Mouse (Mus musculus) liver, embryonic 12.5 days (tissue): ENCODE measurements around the gene Adnp. TPM values are rescaled to one million over a fixed set of nuclear protein-coding genes. Genes with fewer than 3 reads are reported as not detected.
A peak's percentile ranks its signal among the peaks of the same experiment; 100 is the strongest.

Experiments
- ATAC-seq: fragments of 200-750 bp; cut with Nextera tagmentation; 2 replicates; pipeline ENCODE4 v1.8.0; 2017; ENCODE audit warnings: moderate number of reproducible peaks, mild to moderate bottlenecking, moderate library complexity
- H3K27ac ChIP-seq: fragments of 300-500 bp; sonication (generic); 2 replicates; pipeline ENCODE4 v1.5.1; 2016; ENCODE audit warnings: mild to moderate bottlenecking
- H3K27me3 ChIP-seq: fragments of 300-500 bp; sonication (generic); replicated peaks from 2 replicates; pipeline ENCODE4 v1.6.1; 2016; ENCODE audit warnings: mild to moderate bottlenecking, moderate library complexity
- H3K36me3 ChIP-seq: fragments of 300-500 bp; sonication (generic); 2 replicates; pipeline ENCODE4 v1.6.1; 2016; ENCODE audit warnings: mild to moderate bottlenecking, moderate library complexity
- H3K4me1 ChIP-seq: fragments of 300-500 bp; sonication (generic); 2 replicates; pipeline ENCODE4 v1.6.1; 2016
- H3K4me2 ChIP-seq: fragments of 300-500 bp; sonication (generic); 2 replicates; pipeline ENCODE4 v1.6.1; 2016; ENCODE audit warnings: mild to moderate bottlenecking, moderate library complexity
- H3K4me3 ChIP-seq: fragments of 300-500 bp; sonication (generic); 2 replicates; pipeline ENCODE4 v1.5.1; 2016; ENCODE audit warnings: mild to moderate bottlenecking, moderate library complexity
- H3K9ac ChIP-seq: fragments of 300-500 bp; sonication (generic); 2 replicates; pipeline ENCODE4 v1.6.1; 2016; ENCODE audit warnings: mild to moderate bottlenecking, moderate library complexity
- H3K9me3 ChIP-seq: fragments of 300-500 bp; sonication (generic); replicated peaks from 2 replicates; pipeline ENCODE4 v1.6.1; 2016; ENCODE audit warnings: mild to moderate bottlenecking, moderate library complexity
- WGBS: fragments of 180-500 bp; shearing (Covaris S2); methylation state at CpG from one replicate; pipeline ENCODE4 v1.1.7; 2016; ENCODE audit not compliant: insufficient replicate concordance; 5-methylcytosine and 5-hydroxymethylcytosine counted together
- polyA plus RNA-seq: library from polyadenylated mRNA; unstranded; fragments of >200 nt; fragmentation: Nextera tagmentation; extraction: Ambion mirVana; gene quantifications from 2 replicates; pipeline ENCODE4 v1.2.1, GENCODE M21; 2016

The Adnp gene
- polyA plus RNA-seq, 1 experiment from 2014 or later: 7.7 TPM

DNA sequence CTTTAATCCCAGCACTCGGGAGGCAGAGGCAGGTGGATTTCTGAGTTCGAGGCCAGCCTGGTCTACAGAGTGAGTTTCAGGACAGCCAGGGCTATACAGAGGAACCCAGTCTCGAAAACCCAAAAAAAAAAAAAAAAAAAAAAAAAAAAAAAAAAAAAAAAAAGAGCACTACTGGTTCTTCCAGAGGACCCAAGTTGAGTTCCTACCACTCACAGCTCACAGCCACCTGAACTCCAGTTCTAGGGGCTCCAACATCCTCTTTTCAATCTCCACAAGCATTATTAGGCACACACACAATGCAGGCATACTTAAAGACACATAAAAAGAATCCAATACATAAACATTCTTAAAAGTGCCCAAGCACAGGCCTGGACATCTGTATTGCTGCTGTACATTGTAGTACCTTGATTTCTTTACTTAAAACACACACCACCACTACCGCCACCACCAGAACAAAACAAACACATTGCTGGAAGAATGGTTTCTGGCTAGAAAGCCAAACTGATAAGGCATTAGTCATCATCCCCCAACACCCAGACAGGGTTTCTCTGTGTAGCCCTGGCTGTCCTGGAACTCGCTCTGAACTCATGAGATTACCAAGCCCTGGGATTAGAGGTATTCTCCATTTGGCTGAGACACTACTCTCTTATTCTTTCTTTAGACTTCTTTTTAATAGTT is 6.8 kb downstream of the Adnp start:
- 60% methylated on average over 4 of the region's 5 CpGs for WGBS
- peaks cover 86% of the 10 kb centered on the region for H3K36me3 ChIP-seq
- no peaks in the 10 kb centered on the region for H3K27me3 ChIP-seq
- H3K9ac ChIP-seq: no peak overlapping the region
- 0 out of 2 replicates have a peak overlapping the region, but pooled peaks have one; percentile 11 for H3K27ac ChIP-seq
- ATAC-seq: no peak
- no peak overlapping the region for H3K4me3 ChIP-seq
- H3K4me2 ChIP-seq: no peak overlapping the region; the same call in 1 of the 2 replicates
- H3K4me1 ChIP-seq: peaks cover 74% of the 10 kb centered on the region
- H3K9me3 ChIP-seq: no peaks in the 10 kb centered on the region

DNA sequence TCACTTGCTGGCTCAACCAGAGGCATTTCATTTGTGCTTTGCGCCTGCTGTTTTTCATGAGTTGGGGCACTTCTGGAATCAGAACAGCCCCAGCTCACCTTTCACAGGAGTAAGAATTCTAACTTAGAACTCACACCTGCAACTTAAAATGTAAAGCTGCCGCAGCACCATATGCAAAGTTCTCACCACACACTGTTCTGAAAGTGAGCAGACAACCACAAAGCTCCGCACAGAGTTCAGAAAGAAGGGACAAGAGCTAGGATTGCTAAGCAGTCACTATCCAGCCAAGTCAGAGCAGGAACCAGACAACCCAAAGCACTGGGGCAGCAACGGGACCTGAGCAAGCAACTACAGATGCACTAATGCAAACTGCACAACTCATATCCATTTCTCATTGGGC is 7.4 kb downstream of the Adnp start:
- ATAC-seq: no peak
- Histone ChIP-seq H3K9ac (no peak overlapping the region), H3K27me3 (no peaks in the 10 kb centered on the region), H3K27ac (no peak overlapping the region), H3K4me2 (no peak overlapping the region), H3K4me3 (no peak overlapping the region), H3K9me3 (no peaks in the 10 kb centered on the region), H3K4me1 (peaks cover 74% of the 10 kb centered on the region), H3K36me3 (peaks cover 86% of the 10 kb centered on the region)
- 86% methylated on average over 4 of the region's 4 CpGs for WGBS

GRCm38 (mm10) chr2:168198421-168198820 is 8.5 kb downstream of the Adnp start:
- 92% methylated on average over 1 of the region's 1 CpGs for WGBS
- no peak overlapping the region for H3K9ac ChIP-seq
- H3K36me3 ChIP-seq: peaks cover 86% of the 10 kb centered on the region
- no peak for ATAC-seq
- no peaks in the 10 kb centered on the region for H3K27me3 ChIP-seq
- no peak overlapping the region for H3K4me3 ChIP-seq
- no peak overlapping the region for H3K4me2 ChIP-seq
- H3K27ac ChIP-seq: no peak overlapping the region
- no peaks in the 10 kb centered on the region for H3K9me3 ChIP-seq
- peaks cover 77% of the 10 kb centered on the region for H3K4me1 ChIP-seq

DNA sequence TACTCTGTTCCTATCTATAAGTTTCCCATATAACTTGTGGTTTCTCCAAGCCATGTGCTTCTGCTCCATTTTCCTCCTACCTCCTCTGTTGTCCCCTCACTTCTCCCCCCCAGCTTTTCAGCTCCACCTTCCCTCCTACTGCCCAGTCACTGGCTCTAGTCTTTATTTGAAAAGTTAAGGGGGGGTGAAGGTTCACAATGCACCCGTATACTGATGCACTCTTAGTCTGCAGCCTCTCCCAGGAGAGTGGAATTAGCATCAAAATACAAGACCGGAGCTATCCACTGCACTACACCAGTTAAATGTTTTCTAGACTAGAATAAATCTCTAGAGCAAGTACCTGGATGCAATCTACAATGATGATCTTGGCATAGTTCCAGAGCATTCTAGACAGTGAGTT is 11.2 kb downstream of the Adnp start:
- Histone ChIP-seq H3K4me1 (peaks cover 85% of the 10 kb centered on the region), H3K27me3 (no peaks in the 10 kb centered on the region), H3K9ac (peak overlapping the region; percentile 31; the same call in 1 of the 2 replicates), H3K4me3 (no peak overlapping the region), H3K4me2 (no peak overlapping the region), H3K9me3 (no peaks in the 10 kb centered on the region), H3K36me3 (peaks cover 92% of the 10 kb centered on the region), H3K27ac (no peak overlapping the region)
- ATAC-seq: no peak; the same call in 1 of the 2 replicates
- WGBS: 79% methylated on average over 2 of the region's 2 CpGs

- Histone ChIP-seq H3K4me1 (peaks cover 80% of the 10 kb centered on the region), H3K9ac (no peak overlapping the region), H3K27me3 (no peaks in the 10 kb centered on the region), H3K36me3 (peaks cover 94% of the 10 kb centered on the region), H3K4me2 (no peak overlapping the region), H3K9me3 (no peaks in the 10 kb centered on the region), H3K4me3 (no peak overlapping the region), H3K27ac (no peak overlapping the region)
- WGBS: 58% methylated on average over 2 of the region's 2 CpGs
- ATAC-seq: no peak
Measured at GRCm38 (mm10) chr2:168193685-168194084, 13.2 kb downstream of the Adnp start.

DNA sequence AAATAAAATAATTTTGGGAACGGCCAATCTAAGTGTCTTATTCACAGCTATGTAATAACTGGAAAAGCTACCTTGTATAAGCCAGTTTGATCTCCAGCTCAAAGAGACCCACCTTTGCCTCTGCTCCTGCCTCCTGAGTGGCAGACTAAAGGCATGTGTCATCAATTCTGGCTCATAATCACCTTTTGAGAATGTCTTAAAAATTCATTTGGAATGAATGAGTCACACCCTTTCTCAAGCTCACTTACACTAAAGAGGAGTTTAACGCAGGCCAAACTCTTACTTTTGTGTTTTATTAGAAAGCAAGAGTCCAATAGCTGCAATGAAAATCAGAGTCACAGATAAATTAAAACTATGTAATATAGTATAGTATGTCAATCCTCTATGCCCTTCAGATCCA is 15.1 kb downstream of the Adnp start:
- Histone ChIP-seq H3K4me2 (no peak overlapping the region), H3K4me3 (no peak overlapping the region), H3K9ac (no peak overlapping the region), H3K27ac (no peak overlapping the region), H3K27me3 (no peaks in the 10 kb centered on the region), H3K9me3 (no peaks in the 10 kb centered on the region), H3K4me1 (peaks cover 73% of the 10 kb centered on the region), H3K36me3 (peaks cover 95% of the 10 kb centered on the region)
- no peak for ATAC-seq
- 91% methylated on average over 2 of the region's 2 CpGs for WGBS

DNA sequence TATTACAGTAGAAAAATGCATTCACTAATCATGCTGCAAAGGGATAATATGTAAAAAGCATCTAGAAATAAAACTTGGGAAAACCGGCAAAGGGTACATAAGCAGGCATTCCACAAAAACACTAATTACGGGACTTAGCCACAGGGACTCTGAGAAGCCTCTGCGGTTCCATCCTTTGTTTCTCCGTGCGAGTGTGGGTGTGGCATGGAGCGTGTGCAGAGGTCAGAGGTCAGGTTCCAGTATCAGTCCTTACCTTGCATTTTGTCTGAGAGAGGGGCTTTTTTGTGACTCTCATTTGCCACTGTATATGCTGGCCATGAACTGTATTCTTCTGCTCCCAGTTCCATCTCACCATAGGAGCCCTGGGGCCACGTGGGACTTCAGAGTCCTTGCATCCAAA is 31.0 kb downstream of the Adnp start:
- peaks cover 13% of the 10 kb centered on the region for H3K4me1 ChIP-seq
- WGBS: 65% methylated on average over 7 of the region's 7 CpGs

DNA sequence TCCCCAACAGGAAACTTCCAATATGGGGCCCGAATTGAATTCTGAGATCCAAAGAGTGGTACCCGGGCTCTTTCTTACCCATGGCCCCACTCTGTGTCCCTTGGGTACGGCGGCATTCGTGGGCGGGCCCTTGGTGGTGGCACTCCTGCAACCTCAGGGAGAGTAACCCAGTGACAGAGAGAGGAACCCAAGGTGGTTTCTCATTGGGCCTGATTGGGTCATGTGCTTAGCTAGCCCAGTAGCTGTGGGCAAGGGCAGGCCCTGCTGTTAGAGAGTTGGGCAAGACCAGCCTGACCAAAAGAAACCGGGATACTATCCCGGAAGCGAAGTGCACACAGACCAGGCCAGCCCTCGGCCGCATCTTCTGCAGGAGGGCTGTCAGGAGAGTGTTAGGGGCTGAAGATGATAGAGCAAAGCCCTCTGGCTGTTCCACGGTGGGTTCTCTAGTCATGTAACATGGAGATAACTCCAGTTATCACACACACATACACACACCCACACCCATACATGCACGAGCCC is 36.7 kb downstream of the Adnp start:
- H3K4me3 ChIP-seq: peak overlapping the region; percentile 45
- H3K36me3 ChIP-seq: peaks cover 19% of the 10 kb centered on the region; the same call in 1 of the 2 replicates
- H3K9ac ChIP-seq: peak overlapping the region; percentile 67
- no peaks in the 10 kb centered on the region for H3K9me3 ChIP-seq
- peak overlapping the region; percentile 87 for H3K27ac ChIP-seq
- H3K4me2 ChIP-seq: peak overlapping the region; percentile 74
- ATAC-seq: peak; percentile 97
- H3K27me3 ChIP-seq: no peaks in the 10 kb centered on the region
- H3K4me1 ChIP-seq: peaks cover 56% of the 10 kb centered on the region
- WGBS: 4% methylated on average over 13 of the region's 13 CpGs

More for the DNA sequence above, 31.0 kb downstream of the Adnp start:
- Histone ChIP-seq H3K4me3 (no peak overlapping the region), H3K27ac (no peak overlapping the region), H3K36me3 (peaks cover 40% of the 10 kb centered on the region), H3K27me3 (no peaks in the 10 kb centered on the region), H3K9ac (no peak overlapping the region), H3K4me2 (no peak overlapping the region), H3K9me3 (no peaks in the 10 kb centered on the region)
- no peak for ATAC-seq

DNA sequence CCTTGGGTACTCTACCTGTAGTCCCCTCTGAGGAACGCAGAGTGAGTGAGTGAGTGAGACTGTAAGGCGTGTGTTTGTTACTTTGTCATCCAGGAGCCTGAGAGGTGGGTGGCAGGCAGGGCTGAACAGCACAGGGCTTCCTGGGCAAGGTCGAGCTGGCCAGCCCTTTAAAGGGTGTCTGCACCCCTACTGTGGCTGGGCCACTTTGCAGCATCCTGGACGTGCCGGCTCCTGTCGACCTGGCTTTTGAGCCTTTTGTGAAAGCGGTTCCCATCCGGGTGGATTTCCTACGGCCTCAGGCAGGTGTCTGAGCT is 37.2 kb downstream of the Adnp start:
- H3K9ac ChIP-seq: peak overlapping the region; percentile 67
- ATAC-seq: 0 out of 2 replicates have a peak, but pooled peaks have one; percentile 20
- WGBS: 13% methylated on average over 9 of the region's 9 CpGs

DNA sequence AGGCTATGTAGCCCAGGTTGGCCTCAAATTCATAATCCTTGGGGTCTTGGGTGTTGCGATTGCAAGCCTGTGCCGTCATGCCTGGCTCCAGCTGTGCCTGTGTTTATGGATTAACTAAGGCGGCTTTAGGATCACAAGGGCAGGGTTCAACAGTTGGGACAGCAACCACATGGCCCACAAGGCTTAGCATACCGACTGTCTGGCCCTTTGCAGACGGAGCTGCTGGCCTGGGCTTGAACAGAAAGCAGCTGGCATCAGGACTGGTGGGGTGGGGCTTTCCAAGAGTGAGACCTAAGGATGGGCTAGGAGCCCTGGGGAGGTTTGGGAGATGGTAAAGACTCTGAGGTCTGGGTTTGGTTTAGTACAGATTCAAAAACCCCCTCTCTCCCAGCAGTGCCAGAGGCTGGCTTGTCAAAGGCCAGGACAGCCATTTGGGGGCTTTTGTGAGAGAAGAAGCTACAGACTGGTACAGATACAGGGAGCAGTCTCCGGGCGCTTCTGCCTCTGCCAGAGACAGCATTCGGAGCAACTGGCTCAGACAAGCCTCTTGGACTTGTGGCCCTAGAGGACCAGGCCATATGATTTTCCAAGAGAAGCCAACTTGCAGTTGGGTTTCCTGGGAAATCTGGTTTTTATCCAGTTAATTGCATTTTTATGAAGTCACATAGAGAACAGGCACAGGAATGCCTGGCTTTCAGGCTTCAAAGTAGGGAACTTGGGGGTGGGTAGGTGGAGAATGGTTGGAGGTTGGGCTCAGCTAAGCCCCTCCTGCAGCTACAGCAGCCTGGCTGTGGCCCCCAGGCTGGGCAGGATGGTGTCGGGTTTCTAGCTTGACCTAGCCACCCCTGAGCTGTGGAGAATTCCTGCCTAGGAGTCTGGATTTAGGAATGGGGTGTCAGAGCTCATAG is 37.8 kb downstream of the Adnp start:
- 64% methylated on average over 9 of the region's 9 CpGs for WGBS
- Histone ChIP-seq H3K27me3 (no peaks in the 10 kb centered on the region), H3K36me3 (peaks cover 15% of the 10 kb centered on the region; the same call in 1 of the 2 replicates), H3K4me2 (peak overlapping the region; percentile 74), H3K4me1 (peaks cover 56% of the 10 kb centered on the region), H3K9me3 (no peaks in the 10 kb centered on the region), H3K27ac (peak overlapping the region; percentile 87), H3K4me3 (peak overlapping the region; percentile 45), H3K9ac (peak overlapping the region; percentile 67)
- ATAC-seq: no peak

More for the DNA sequence above, 37.2 kb downstream of the Adnp start:
- H3K36me3 ChIP-seq: peaks cover 15% of the 10 kb centered on the region; the same call in 1 of the 2 replicates
- H3K9me3 ChIP-seq: no peaks in the 10 kb centered on the region
- no peaks in the 10 kb centered on the region for H3K27me3 ChIP-seq
- H3K4me2 ChIP-seq: peak overlapping the region; percentile 74
- peak overlapping the region; percentile 45 for H3K4me3 ChIP-seq
- peak overlapping the region; percentile 87 for H3K27ac ChIP-seq
- H3K4me1 ChIP-seq: peaks cover 56% of the 10 kb centered on the region

DNA sequence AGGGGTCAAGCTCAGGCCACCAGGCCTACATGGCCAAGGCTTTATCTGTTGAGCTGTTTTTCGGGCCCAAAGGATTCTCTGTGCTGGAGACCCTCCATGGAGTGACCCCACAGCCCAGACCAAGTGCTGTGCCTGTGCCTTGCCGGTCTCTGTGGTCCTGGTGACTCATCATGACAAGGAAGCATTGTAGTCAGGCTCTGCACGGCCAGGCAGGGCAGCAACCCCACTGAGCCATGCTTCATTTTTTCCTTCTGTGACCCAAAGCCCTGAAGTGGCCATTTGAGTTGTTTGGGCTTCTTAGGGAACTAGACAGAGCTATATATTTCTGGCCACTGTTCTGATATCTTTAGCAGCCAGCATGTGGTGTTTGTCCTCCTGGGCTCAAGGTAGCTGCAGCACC is 39.1 kb downstream of the Adnp start:
- Histone ChIP-seq H3K27ac (peak overlapping the region; percentile 87; the same call in 1 of the 2 replicates), H3K4me3 (no peak overlapping the region), H3K9ac (no peak overlapping the region), H3K9me3 (no peaks in the 10 kb centered on the region), H3K27me3 (peaks cover 6% of the 10 kb centered on the region; the same call in 1 of the 2 replicates), H3K4me2 (no peak overlapping the region), H3K4me1 (peaks cover 56% of the 10 kb centered on the region), H3K36me3 (0 out of 2 replicates have a peak, but pooled peaks cover 3% of the 10 kb centered on the region)
- 51% methylated on average over 3 of the region's 3 CpGs for WGBS
- ATAC-seq: no peak
